Mouse (Mus musculus): ENCODE measurements around the gene Retreg3.

Retreg3 gene

DNA sequence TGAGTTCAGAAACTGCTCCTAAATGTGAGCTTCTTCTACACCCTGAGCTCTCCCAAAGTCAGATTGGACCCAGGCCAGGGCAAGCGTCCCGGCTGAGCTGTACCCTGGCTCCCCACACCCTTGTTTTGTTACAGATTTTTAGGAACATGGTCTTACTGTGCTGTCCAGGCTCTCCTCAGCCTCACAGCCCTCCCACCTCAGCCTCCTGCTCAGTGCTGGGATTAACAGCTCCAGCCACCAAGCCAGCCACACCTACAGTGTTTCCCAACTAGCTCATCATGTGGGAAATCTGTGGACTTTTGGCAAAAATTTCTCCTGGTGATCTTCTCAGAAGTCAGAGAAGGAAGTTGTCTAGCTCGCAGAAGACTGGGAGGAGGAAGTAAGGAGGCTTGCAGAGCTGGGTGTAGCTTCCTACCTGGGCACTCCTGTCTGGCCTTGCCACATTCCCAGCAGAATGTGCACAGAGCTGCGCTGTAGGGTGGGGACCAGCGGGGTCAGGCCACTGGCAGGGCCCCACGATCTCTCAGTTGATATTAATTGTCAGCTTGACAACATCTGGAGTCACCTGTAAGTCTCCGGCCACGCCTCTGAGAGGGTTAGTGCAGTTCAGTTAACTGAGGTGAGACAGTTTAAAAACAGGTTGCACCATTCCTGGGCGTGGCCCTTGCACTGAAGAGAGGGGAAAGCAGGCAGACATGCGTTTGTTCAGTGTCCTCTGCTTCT is 66.8 kb downstream of the Retreg3 start:
- no peak for DNase-seq (ENCODE audit: low read depth, low spot score)

DNA sequence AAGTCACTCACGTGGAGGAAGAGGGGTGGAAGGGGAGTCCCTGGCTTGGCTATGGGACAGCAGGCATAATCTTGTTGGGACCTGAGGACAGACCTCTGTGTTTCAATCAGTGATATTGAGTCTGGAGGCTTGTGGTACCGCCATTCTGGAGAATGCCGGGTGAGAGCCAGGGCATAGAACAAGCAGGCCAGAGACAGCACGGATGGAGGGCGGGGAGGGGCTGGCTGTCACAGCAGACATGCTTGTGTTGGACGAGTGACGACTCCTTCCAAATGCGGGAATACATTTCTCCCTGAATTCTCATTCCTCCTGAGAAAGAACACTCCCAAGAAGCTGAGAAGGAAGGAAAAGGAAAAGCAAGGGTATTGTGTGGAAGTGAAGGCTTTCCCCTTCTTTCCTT is 68.1 kb downstream of the Retreg3 start:
- no peak for DNase-seq (ENCODE audit: low read depth, low spot score)

DNA sequence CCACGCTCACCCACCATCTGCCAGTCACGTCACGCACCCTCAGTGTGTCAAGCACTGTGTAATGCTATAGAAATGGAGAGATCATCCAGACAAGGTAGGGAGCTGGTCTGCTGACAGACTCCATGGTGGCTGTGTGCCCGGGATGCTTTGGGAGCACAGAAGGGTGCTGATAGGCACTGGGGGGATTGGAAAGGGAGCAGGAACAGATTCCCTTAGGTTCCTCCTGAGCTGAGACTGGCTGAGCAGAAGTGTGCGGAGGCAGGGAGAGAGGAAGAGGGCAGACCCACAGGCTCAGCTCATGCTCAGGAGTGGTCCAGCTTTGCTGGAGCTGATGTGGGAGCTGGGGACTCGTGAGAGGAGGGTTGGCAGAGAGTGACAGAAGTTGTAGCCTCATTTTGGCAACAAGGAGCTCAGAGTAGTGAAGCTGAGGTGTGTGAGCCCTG is 68.6 kb downstream of the Retreg3 start:
- no peak for DNase-seq (ENCODE audit: low read depth, low spot score)

DNA sequence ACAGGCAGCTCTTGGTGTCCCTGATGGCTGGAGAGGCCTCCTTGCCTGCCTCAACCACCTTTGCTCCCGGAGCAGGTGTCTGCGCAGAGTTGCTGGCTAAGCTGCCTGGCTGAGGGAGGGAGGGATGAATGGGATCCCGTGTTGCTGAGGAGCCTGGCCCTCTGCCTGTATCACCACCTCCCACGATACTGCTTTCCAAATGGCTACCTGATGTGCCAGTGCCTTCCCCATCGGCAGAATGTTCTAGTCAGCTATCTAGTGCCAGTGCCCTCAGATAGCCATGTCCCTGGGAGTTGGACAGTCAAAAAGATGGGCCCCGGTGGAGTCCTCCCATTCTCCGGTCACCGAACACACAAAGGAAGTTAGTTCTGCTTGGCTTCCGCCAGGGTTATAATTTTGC is 69.3 kb downstream of the Retreg3 start:
- DNase-seq (ENCODE audit: low read depth, low spot score) = no peak

DNA sequence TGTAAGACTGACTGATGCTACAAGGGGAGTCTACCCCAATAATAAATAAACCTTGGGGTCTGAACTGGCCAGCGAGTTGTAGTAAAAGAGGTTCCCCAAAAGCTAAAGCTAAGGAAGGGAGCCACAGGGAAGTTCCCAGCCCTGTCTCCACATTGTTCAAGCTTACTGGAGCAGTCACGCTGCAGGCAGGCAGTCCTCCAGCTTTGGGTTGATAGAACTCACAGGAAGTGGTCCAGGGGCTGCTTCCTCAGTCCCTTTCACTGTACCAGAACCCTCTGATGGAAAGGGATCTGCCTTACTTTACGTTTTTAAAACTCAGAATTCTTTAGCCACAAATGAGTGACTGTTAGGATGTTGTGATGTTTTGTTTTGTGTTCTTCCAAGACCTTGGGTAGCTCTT is 72.2 kb downstream of the Retreg3 start:
- DNase-seq (ENCODE audit: low read depth, low spot score) = no peak

DNA sequence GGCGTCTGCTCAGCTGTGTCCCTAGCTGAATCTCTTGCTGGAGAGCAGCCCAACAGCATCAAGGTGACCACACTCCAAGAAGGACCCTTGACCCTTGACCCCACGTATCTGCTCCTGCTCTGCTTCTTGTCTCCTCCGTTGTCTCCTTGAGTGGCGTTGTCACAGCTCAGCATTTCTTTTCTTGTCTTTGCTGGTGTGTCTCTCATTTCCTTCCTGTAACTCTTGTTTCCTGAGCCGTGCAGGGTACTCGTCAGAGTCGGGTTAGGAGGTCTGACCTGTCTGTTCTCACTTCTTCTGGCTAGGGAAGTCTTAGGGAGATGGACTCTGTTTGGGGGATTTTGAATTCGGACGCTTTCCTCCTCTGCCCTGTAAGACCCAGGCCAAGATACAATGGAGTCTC is 73.3 kb downstream of the Retreg3 start:
- no peak for DNase-seq (ENCODE audit: low read depth, low spot score)
